Mouse (Mus musculus): ENCODE data around the gene Alkbh7.

DNA sequence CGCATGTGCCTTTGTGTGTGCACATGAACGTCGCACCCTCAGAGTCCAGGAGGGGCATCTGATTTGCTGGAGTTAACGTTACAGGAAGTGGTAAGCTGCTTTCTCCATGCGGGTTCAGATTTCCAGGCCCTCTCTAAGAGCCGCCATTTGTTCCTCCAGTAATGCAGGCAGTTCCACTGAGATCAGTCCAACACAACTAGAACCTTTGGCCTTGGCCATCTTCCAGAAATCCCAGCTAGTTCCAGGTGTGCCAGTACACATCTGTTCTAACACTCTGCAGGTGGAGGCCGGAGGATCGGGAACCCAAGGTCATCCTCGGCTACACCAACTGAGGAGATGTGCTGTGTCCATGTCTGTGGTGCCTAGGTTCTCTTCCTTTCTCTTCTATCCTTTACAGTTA, 12.3 kb upstream of the Alkbh7 start:
- TF ChIP-seq POLR2A (IDR thresholded peaks at IDR 0.05; ENCODE audit: extremely low read depth, insufficient read depth, low read length), result no peak
- TF ChIP-seq CTCF (IDR thresholded peaks at IDR 0.05; ENCODE audit: low read depth, low read length), result no peak

All from liver, adult 2 months (tissue).